Mouse (Mus musculus): ENCODE data around the gene Akap12.

Gene Akap12

GRCm38 (mm10) chr10:4266041-4266930 is at the start of gene Akap12:
Gene Akap12 (plus strand): TSS chr10:4266380.
- DNase-seq: peak; percentile 70 to 71

DNA sequence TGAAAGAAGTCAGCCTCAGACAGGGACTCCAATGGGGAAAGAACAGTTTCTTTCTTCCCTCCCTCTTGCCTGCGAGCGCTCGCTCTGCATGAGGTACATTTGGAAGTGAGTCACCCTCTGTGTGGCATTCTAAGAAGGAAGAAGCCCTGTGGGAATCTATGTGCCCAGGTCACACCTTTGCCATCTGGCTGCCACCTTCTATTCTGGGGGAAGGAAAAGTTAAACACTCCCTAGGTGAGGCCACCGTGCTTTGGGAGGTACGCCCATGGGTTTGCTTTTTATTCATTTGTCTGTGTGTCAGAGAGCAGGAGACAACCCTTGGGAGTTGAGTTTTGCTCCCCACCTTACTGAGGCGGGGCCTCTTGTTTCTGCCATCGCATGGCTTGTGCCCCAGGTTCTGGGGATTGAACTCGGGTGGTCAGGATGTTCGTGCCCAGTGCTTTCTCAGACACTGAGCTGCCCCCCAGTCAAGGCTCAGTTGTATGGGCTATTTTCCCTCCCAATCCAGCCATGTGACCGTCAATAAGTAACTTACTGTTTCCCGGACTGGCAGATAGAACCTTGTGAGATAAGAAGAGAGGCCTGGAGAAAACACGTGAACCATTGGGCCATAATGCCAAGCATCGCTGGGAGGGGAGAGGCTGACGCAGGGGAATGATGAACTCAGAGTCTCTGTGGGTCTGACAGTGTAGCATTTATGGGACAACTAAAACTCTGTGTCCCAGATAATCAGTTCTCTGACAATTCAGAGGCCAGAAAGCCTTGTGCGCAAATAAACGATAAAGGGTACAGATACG is 35.4 kb upstream of the Akap12 start:
- DNase-seq: no peak

- no peak for DNase-seq
Measured at GRCm38 (mm10) chr10:4233102-4233501, 33.1 kb upstream of the Akap12 start.

GRCm38 (mm10) chr10:4239794-4240574 is 26.2 kb upstream of the Akap12 start:
- DNase-seq: no peak

DNA sequence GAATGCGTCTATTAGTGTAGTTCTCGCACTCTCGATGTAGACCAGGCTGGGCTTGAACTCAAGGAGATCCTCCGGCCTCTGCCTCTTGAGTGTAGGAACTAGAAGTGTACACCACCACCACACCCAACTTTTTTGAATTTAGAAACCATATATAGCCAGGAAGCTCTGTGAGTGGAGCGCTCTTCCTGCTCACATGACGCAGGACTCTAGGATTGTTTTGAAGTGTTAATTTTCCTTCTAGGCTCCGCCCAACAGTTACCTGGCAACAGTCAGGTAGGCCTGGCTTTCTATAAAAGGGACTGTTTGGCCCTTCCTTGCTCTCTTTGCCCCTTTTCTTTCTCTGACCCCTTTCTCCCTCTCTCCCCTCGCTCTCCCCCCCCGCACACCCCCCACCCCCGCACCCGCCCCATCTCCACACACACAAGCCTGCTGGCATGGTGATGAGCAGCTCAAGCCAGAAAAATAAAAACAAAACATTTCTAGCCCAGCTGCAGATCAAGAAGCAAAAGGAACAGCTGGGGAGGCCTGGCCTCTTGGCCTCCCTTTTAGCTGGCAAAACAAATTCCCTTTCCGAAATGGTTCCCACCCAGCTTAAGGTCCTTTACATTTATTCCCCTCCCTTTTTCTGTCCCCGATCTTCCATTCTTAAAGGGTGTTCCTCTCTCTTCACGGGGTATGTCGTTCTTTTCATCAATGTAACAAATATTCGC is 22.4 kb upstream of the Akap12 start:
- no peak for DNase-seq

- DNase-seq: no peak
Measured at GRCm38 (mm10) chr10:4245812-4246211, 20.4 kb upstream of the Akap12 start.

GRCm38 (mm10) chr10:4246407-4246806 is 19.8 kb upstream of the Akap12 start:
- no peak for DNase-seq

- no peak for DNase-seq
Measured at GRCm38 (mm10) chr10:4249235-4249845, 16.8 kb upstream of the Akap12 start.

GRCm38 (mm10) chr10:4250681-4251080 is 15.5 kb upstream of the Akap12 start:
- no peak for DNase-seq

GRCm38 (mm10) chr10:4253613-4254012 is 12.6 kb upstream of the Akap12 start:
- DNase-seq: no peak

- no peak for DNase-seq
Measured at GRCm38 (mm10) chr10:4254459-4254858, 11.7 kb upstream of the Akap12 start.

GRCm38 (mm10) chr10:4260925-4261324 is 5.3 kb upstream of the Akap12 start:
- no peak for DNase-seq

- peak; percentile 35 to 42 for DNase-seq
Measured at GRCm38 (mm10) chr10:4261359-4261952, 4.7 kb upstream of the Akap12 start.

- DNase-seq: no peak
Measured at GRCm38 (mm10) chr10:4265641-4266040, 539 bp upstream of the Akap12 start.

DNA sequence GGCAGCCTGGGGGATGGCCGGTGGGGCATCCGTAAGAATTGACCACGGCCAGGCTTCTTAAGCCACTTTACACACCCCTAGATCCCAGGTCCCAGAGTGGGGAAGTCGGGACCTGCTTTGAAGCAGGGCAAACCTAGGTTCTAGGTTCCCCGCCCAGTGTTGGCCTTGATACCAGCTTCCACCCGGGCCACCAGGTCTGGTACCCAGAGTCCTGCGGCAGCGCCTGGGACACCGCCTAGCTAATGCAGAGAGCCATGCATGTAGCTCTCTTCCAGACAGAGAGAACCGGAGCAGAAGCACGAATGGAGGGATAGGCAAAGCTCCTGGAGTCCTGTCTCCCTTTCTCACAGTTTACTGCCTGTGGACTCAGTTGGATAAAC is 741 bp downstream of the Akap12 start:
- peak in 1 of 2 experiments; percentile 20 for DNase-seq

DNA sequence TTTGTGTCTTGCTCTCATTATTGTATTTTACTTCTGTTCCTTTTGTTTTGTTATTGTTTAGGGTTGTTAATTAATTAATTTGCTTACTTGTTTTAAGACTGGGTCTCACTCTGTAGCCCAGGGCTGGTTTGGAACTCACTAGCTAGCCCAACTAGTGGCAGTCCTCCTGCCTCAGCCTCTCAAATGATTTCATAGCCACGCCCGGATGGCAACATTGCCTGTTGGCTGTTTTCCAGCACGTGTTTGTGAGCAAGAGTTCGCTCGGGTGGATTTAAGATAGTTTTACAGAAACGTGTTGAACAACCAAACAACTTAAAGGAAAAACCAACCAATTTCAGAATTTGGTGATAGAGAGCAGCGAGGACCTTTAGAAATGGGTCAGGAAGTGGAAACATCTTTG is 1.3 kb downstream of the Akap12 start:
- no peak for DNase-seq

DNA sequence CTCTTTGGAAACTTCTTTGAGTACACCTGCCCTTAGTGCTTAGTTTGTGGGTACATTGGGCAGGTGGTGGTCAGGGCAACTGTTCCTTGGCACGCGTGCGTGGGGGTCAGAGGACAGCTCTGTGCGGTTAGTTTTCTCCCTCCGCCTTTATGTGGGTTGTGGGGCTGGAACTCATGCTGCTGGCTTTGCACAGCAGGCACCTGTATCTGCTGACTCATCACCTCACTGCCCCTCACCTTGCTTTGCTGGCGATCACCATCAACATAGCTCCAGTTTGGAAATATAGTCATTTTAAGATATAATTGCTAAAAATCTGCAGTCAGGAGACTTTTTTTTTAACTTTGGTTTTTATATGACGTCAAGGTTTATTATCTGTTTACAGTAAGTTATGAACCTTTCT is 2.0 kb downstream of the Akap12 start:
- DNase-seq: no peak

GRCm38 (mm10) chr10:4275572-4275971 is 9.4 kb downstream of the Akap12 start:
- no peak for DNase-seq

- no peak for DNase-seq
Measured at GRCm38 (mm10) chr10:4276081-4276480, 9.9 kb downstream of the Akap12 start.

- no peak for DNase-seq
Measured at GRCm38 (mm10) chr10:4278041-4278440, 11.9 kb downstream of the Akap12 start.

GRCm38 (mm10) chr10:4282395-4282794 is 16.2 kb downstream of the Akap12 start:
- DNase-seq: no peak

GRCm38 (mm10) chr10:4284781-4285180 is 18.6 kb downstream of the Akap12 start:
- no peak for DNase-seq
